Mouse (Mus musculus): ENCODE measurements around the gene Zpr1. TPM values are rescaled to one million over a fixed set of nuclear protein-coding genes. Genes with fewer than 3 reads are reported as not detected.

Gene Zpr1
- 92.6 and 96.7 TPM in 2 replicates for polyA plus RNA-seq (2014; fragmentation: Nextera tagmentation; extraction: Ambion mirVana)

GRCm38 (mm10) chr9:46272677-46273454, at the start of gene Zpr1:
Gene Zpr1, plus strand, starts transcription at chr9:46273064.
- Histone ChIP-seq H3K4me2 (peak within 1 kb of the TSS; percentile 76), H3K36me3 (ENCODE audit: control insufficient read depth, insufficient read depth, low read length) (peaks cover 26% of the 10 kb centered on the region), H3K4me3 (ENCODE audit: low read depth, low read length) (peak within 1 kb of the TSS; percentile 93), H3K4me1 (replicated peaks; ENCODE audit: control insufficient read depth, insufficient read depth, low read length) (peaks cover 7% of the 10 kb centered on the region), H3K27me3 (replicated peaks; ENCODE audit: control insufficient read depth, insufficient read depth, low read length) (peaks cover 12% of the 10 kb centered on the region), H3K27ac (ENCODE audit: low read depth, low read length) (peak within 1 kb of the TSS; percentile 48; the same call in 1 of the 2 replicates), H3K9me3 (ENCODE audit: control insufficient read depth, low read length) (no peaks in the 10 kb centered on the region), H3K9ac (ENCODE audit: low read depth, low read length) (peak within 1 kb of the TSS; percentile 83)
- WGBS: 4% methylated on average over 45 of the region's 45 CpGs
- ATAC-seq (replicated peaks; ENCODE audit: low FRiP score) (peak; percentile 96), DNase-seq (ENCODE audit: low spot score) (peak; percentile 94)

- DNase-seq (ENCODE audit: low spot score) (no peak), ATAC-seq (replicated peaks; ENCODE audit: low FRiP score) (no peak)
- Histone ChIP-seq H3K4me3 (ENCODE audit: low read depth, low read length) (no peak overlapping the region), H3K36me3 (ENCODE audit: control insufficient read depth, insufficient read depth, low read length) (peaks cover 13% of the 10 kb centered on the region; the same call in 1 of the 2 replicates), H3K27me3 (replicated peaks; ENCODE audit: control insufficient read depth, insufficient read depth, low read length) (no peaks in the 10 kb centered on the region), H3K4me2 (no peak overlapping the region), H3K9me3 (ENCODE audit: control insufficient read depth, low read length) (no peaks in the 10 kb centered on the region), H3K27ac (ENCODE audit: low read depth, low read length) (no peak overlapping the region), H3K4me1 (replicated peaks; ENCODE audit: control insufficient read depth, insufficient read depth, low read length) (peaks cover 11% of the 10 kb centered on the region), H3K9ac (ENCODE audit: low read depth, low read length) (no peak overlapping the region)
- 80% methylated on average over 6 of the region's 6 CpGs for WGBS
Observed at GRCm38 (mm10) chr9:46223090-46223489, 49.8 kb upstream of the Zpr1 start.

GRCm38 (mm10) chr9:46224101-46224500, 48.8 kb upstream of the Zpr1 start:
- Histone ChIP-seq H3K4me1 (replicated peaks; ENCODE audit: control insufficient read depth, insufficient read depth, low read length) (peaks cover 11% of the 10 kb centered on the region), H3K27me3 (replicated peaks; ENCODE audit: control insufficient read depth, insufficient read depth, low read length) (no peaks in the 10 kb centered on the region), H3K4me3 (ENCODE audit: low read depth, low read length) (no peak overlapping the region), H3K9ac (ENCODE audit: low read depth, low read length) (no peak overlapping the region), H3K36me3 (ENCODE audit: control insufficient read depth, insufficient read depth, low read length) (peaks cover 13% of the 10 kb centered on the region; the same call in 1 of the 2 replicates), H3K27ac (ENCODE audit: low read depth, low read length) (no peak overlapping the region; the same call in 1 of the 2 replicates), H3K4me2 (no peak overlapping the region), H3K9me3 (ENCODE audit: control insufficient read depth, low read length) (no peaks in the 10 kb centered on the region)
- no peak for DNase-seq (ENCODE audit: low spot score)
- ATAC-seq (replicated peaks; ENCODE audit: low FRiP score): no peak
- 79% methylated on average over 3 of the region's 3 CpGs for WGBS

GRCm38 (mm10) chr9:46224945-46225660, 47.8 kb upstream of the Zpr1 start:
- Histone ChIP-seq H3K27me3 (replicated peaks; ENCODE audit: control insufficient read depth, insufficient read depth, low read length) (no peaks in the 10 kb centered on the region; the same call in 1 of the 2 replicates), H3K27ac (ENCODE audit: low read depth, low read length) (no peak overlapping the region), H3K4me2 (no peak overlapping the region), H3K9me3 (ENCODE audit: control insufficient read depth, low read length) (no peaks in the 10 kb centered on the region), H3K36me3 (ENCODE audit: control insufficient read depth, insufficient read depth, low read length) (peaks cover 12% of the 10 kb centered on the region; the same call in 1 of the 2 replicates), H3K4me3 (ENCODE audit: low read depth, low read length) (no peak overlapping the region), H3K9ac (ENCODE audit: low read depth, low read length) (no peak overlapping the region), H3K4me1 (replicated peaks; ENCODE audit: control insufficient read depth, insufficient read depth, low read length) (peaks cover 11% of the 10 kb centered on the region)
- no peak for ATAC-seq (replicated peaks; ENCODE audit: low FRiP score)
- DNase-seq (ENCODE audit: low spot score): no peak
- 61% methylated on average over 5 of the region's 5 CpGs for WGBS

- DNase-seq (ENCODE audit: low spot score): no peak
- Histone ChIP-seq H3K27ac (ENCODE audit: low read depth, low read length) (no peak overlapping the region), H3K9me3 (ENCODE audit: control insufficient read depth, low read length) (no peaks in the 10 kb centered on the region), H3K4me3 (ENCODE audit: low read depth, low read length) (no peak overlapping the region), H3K4me2 (no peak overlapping the region), H3K9ac (ENCODE audit: low read depth, low read length) (no peak overlapping the region), H3K4me1 (replicated peaks; ENCODE audit: control insufficient read depth, insufficient read depth, low read length) (peaks cover 11% of the 10 kb centered on the region), H3K36me3 (ENCODE audit: control insufficient read depth, insufficient read depth, low read length) (peaks cover 2% of the 10 kb centered on the region; the same call in 1 of the 2 replicates), H3K27me3 (replicated peaks; ENCODE audit: control insufficient read depth, insufficient read depth, low read length) (no peaks in the 10 kb centered on the region; the same call in 1 of the 2 replicates)
- WGBS: 68% methylated on average over 3 of the region's 3 CpGs
- no peak for ATAC-seq (replicated peaks; ENCODE audit: low FRiP score)
Observed at GRCm38 (mm10) chr9:46227064-46227614, 45.7 kb upstream of the Zpr1 start.

GRCm38 (mm10) chr9:46228491-46228890, 44.4 kb upstream of the Zpr1 start, which contains the start of gene Apoa1:
Gene Apoa1, plus strand, starts transcription at chr9:46228580.
- 58% methylated on average over 9 of the region's 9 CpGs for WGBS
- Histone ChIP-seq H3K4me2 (peak within 1 kb of the TSS; percentile 86), H3K4me1 (replicated peaks; ENCODE audit: control insufficient read depth, insufficient read depth, low read length) (peaks cover 11% of the 10 kb centered on the region), H3K27me3 (replicated peaks; ENCODE audit: control insufficient read depth, insufficient read depth, low read length) (no peaks in the 10 kb centered on the region; the same call in none of the 2 replicates), H3K9me3 (ENCODE audit: control insufficient read depth, low read length) (no peaks in the 10 kb centered on the region), H3K4me3 (ENCODE audit: low read depth, low read length) (peak within 1 kb of the TSS; percentile 60), H3K36me3 (ENCODE audit: control insufficient read depth, insufficient read depth, low read length) (no peaks in the 10 kb centered on the region), H3K27ac (ENCODE audit: low read depth, low read length) (peak within 1 kb of the TSS; percentile 37), H3K9ac (ENCODE audit: low read depth, low read length) (0 out of 2 replicates have a peak within 1 kb of the TSS, but pooled peaks have one; percentile 1)
- ATAC-seq (replicated peaks; ENCODE audit: low FRiP score) (peak; percentile 29), DNase-seq (ENCODE audit: low spot score) (no peak)

- Histone ChIP-seq H3K27ac (ENCODE audit: low read depth, low read length) (peak overlapping the region; percentile 49; the same call in 1 of the 2 replicates), H3K36me3 (ENCODE audit: control insufficient read depth, insufficient read depth, low read length) (no peaks in the 10 kb centered on the region), H3K4me2 (peak overlapping the region; percentile 86), H3K4me1 (replicated peaks; ENCODE audit: control insufficient read depth, insufficient read depth, low read length) (peaks cover 9% of the 10 kb centered on the region), H3K4me3 (ENCODE audit: low read depth, low read length) (peak overlapping the region; percentile 60), H3K9ac (ENCODE audit: low read depth, low read length) (peak overlapping the region; percentile 71), H3K27me3 (replicated peaks; ENCODE audit: control insufficient read depth, insufficient read depth, low read length) (no peaks in the 10 kb centered on the region; the same call in none of the 2 replicates), H3K9me3 (ENCODE audit: control insufficient read depth, low read length) (no peaks in the 10 kb centered on the region)
- WGBS: 16% methylated on average over 37 of the region's 37 CpGs
- DNase-seq (ENCODE audit: low spot score) (peak; percentile 79), ATAC-seq (replicated peaks; ENCODE audit: low FRiP score) (peak; percentile 77)
Observed at GRCm38 (mm10) chr9:46229573-46230449, 43.1 kb upstream of the Zpr1 start.
